Mouse (Mus musculus) forebrain, embryonic 11.5 days (tissue): ENCODE measurements around the gene Clstn3. TPM values are rescaled to one million over a fixed set of nuclear protein-coding genes. Genes with fewer than 3 reads are reported as not detected.

Experiments
- ATAC-seq: fragments of 200-750 bp; cut with Nextera tagmentation; replicated peaks from 2 replicates; pipeline ENCODE4 v1.8.0; 2017; ENCODE audit warnings: moderate TSS enrichment; ENCODE audit not compliant: low FRiP score
- DNase-seq: peaks from one replicate; pipeline ENCODE4 v3.0.0-alpha.2; 2017; ENCODE audit warnings: low spot score
- H3K27ac ChIP-seq: fragments of 300-500 bp; sonication (generic); 2 replicates; pipeline ENCODE4 v1.5.1; 2014; ENCODE audit warnings: low read depth, low read length
- H3K27me3 ChIP-seq: fragments of 300-500 bp; sonication (generic); 2 replicates; pipeline ENCODE4 v1.6.1; 2014; ENCODE audit warnings: mild to moderate bottlenecking, low read length, mixed read lengths; ENCODE audit not compliant: control insufficient read depth, insufficient read depth
- H3K36me3 ChIP-seq: fragments of 300-500 bp; sonication (generic); 2 replicates; pipeline ENCODE4 v1.6.1; 2014; ENCODE audit warnings: mild to moderate bottlenecking, low read length, moderate library complexity, mixed read lengths; ENCODE audit not compliant: control insufficient read depth, insufficient read depth
- H3K4me1 ChIP-seq: fragments of 300-500 bp; sonication (generic); replicated peaks from 2 replicates; pipeline ENCODE4 v1.6.1; 2014; ENCODE audit warnings: low read length, mixed read lengths; ENCODE audit not compliant: control insufficient read depth, insufficient read depth
- H3K4me2 ChIP-seq: fragments of 300-500 bp; sonication (generic); 2 replicates; pipeline ENCODE4 v1.6.1; 2014; ENCODE audit warnings: low read depth, mild to moderate bottlenecking, low read length, moderate library complexity, mixed read lengths; ENCODE audit not compliant: severe bottlenecking
- H3K4me3 ChIP-seq: fragments of 300-500 bp; sonication (generic); 2 replicates; pipeline ENCODE4 v1.5.1; 2014; ENCODE audit warnings: low read depth, low read length
- H3K9ac ChIP-seq: fragments of 300-500 bp; sonication (generic); 2 replicates; pipeline ENCODE4 v1.6.1; 2014; ENCODE audit warnings: low read length
- H3K9me3 ChIP-seq: fragments of 300-500 bp; sonication (generic); 2 replicates; pipeline ENCODE4 v1.6.1; 2016; ENCODE audit warnings: low read length, mixed read lengths; ENCODE audit not compliant: control insufficient read depth
- WGBS: fragments of 180-500 bp; shearing (Covaris S2); extraction: QIAGEN DNeasy Blood & Tissue Kit; methylation state at CpG from one replicate; pipeline ENCODE4 v1.1.7; 2014; 5-methylcytosine and 5-hydroxymethylcytosine counted together
- polyA plus RNA-seq: library from polyadenylated mRNA; unstranded; fragments of >200 nt; fragmentation: Nextera tagmentation; extraction: Ambion mirVana; gene quantifications from 2 replicates; pipeline ENCODE4 v1.2.1, GENCODE M21; 2014

Gene Clstn3
- polyA plus RNA-seq, 1 experiment from 2014 or later, result 12.8 TPM

DNA sequence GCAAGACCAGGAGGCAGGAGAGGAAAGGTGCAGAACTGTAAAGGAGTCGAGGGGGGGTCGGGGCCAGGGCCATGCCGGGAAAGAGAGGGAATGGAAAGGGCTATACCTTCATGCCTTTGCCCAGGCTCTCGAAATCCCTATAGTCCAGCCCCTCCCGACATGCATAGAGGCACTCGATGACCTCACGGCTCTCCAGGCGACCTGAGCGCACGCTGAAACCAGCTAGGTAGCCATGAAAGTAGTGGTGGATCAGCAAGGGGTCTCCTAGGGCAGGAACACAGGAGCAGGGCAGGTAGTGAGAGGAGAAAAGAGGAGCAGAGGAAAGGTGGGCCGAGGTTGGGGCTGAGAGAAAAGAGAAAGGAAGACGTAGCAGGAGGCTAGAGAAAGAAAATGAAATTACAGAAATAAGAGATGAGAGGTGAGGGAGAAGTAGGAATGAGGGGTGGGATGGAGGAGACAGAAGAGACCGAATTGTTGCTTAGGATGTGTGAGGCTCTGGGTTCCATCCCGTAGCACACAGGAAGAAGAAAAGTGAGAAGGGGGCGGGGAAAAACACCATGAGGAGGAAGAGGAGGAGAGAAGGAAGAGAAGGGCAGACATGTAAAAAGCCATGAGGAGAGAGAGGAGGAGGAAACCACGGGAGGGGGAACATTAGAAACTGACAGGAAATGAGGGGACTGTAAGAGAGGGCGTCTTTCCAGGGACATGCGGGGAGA lies 14.8 kb downstream of the Clstn3 start:
- no peak overlapping the region for H3K4me2 ChIP-seq
- no peaks in the 10 kb centered on the region for H3K9me3 ChIP-seq
- DNase-seq (no peak), ATAC-seq (no peak)
- H3K4me1 ChIP-seq, result no peaks in the 10 kb centered on the region
- H3K4me3 ChIP-seq, result no peak overlapping the region
- no peaks in the 10 kb centered on the region for H3K36me3 ChIP-seq
- no peak overlapping the region for H3K9ac ChIP-seq
- 85% methylated on average over 18 of the region's 18 CpGs for WGBS
- H3K27ac ChIP-seq, result no peak overlapping the region
- H3K27me3 ChIP-seq, result no peaks in the 10 kb centered on the region

DNA sequence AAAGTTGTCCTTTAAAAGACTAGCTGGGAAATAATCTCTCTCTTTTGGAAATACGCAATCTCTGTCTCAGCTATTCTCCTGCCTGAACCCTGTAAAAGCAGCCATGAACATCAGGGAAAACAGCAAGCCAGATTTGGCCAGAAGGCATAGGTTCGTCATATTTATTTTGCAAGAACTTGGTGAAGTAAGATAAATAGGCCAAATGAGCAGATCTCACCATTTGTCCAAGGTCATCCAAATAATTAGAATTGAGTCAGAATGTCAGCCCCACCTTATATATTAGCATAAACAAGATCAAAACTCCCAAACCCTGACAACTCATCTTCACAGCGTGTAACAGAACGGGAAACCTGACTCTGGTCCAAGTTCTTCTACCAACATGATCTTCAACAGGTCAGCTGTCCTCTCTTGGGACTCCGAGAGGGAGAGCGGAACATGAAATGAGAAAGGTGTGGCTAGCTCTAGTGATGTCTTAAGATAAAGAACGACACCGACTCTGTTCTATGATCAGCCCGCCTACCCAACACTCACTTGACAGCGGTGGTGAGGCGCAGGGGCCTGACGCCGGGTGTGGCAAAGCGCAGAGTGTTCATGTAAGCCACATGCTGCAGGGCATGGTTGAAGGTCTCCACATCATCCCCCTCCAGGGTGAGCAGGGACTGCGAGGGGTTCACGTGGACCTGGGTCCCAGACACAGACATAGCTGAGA lies 15.5 kb downstream of the Clstn3 start:
- H3K4me3 ChIP-seq, result no peak overlapping the region
- H3K27ac ChIP-seq, result no peak overlapping the region
- no peaks in the 10 kb centered on the region for H3K4me1 ChIP-seq
- no peaks in the 10 kb centered on the region for H3K36me3 ChIP-seq
- no peak overlapping the region for H3K4me2 ChIP-seq
- ATAC-seq, result no peak
- no peaks in the 10 kb centered on the region for H3K9me3 ChIP-seq
- H3K27me3 ChIP-seq, result no peaks in the 10 kb centered on the region
- H3K9ac ChIP-seq, result no peak overlapping the region
- WGBS, result 91% methylated on average over 16 of the region's 16 CpGs
- DNase-seq, result no peak

DNA sequence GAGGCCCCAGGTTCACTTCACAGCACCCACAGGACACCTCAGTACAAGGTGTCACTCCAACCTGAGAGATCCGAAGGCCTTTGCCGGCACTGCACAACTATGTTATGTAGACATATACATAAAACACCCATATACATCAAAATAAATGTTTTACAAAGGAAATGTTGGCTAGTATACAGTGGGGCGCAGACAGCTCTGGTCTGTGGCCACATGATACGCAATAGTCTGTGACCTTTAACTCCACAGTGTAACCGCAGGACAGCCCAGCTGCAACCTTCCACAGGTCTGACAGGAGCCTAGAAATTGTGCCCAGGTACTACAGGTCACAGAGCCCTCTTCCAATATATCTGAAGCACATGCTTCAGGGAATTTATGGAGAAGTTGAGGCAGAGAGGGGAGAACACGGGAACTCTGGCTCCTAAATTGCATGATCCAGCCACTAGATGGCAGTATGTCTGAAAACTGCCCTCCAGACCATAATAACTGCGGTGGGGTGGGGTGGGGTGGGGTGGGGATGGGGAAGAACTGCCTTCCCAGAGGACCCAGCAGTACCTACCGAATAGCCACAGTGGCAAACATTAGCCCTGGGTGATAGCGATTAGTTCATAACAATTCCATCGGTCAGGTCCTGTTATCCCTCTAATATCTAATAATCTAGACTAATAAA lies 16.3 kb downstream of the Clstn3 start:
- H3K4me3 ChIP-seq, result no peak overlapping the region
- DNase-seq, result no peak
- no peaks in the 10 kb centered on the region for H3K27me3 ChIP-seq
- H3K9me3 ChIP-seq, result no peaks in the 10 kb centered on the region
- no peak overlapping the region for H3K27ac ChIP-seq
- no peak overlapping the region for H3K9ac ChIP-seq
- no peak overlapping the region for H3K4me2 ChIP-seq
- no peak for ATAC-seq
- no peaks in the 10 kb centered on the region for H3K4me1 ChIP-seq
- WGBS, result 75% methylated on average over 10 of the region's 10 CpGs
- H3K36me3 ChIP-seq, result no peaks in the 10 kb centered on the region

DNA sequence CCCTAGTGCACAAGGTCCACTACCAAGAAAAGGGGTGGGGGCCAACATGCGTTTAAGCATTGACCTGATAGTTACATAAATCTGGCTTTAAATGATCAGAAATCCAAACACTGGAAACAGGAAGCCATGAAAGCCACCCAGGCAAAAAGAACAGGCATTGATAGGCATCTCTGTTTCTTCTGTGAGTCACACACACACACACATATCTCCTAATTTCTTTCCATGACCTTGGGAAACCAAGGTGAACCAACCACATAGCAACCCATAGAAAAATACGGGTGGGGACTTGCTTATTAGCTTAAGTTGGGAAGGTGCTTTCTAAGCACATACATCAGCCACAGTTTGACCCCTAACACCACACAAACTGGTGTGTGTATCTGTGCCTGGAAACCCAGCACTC lies 17.2 kb downstream of the Clstn3 start:
- Histone ChIP-seq H3K27ac (no peak overlapping the region), H3K9ac (no peak overlapping the region)

DNA sequence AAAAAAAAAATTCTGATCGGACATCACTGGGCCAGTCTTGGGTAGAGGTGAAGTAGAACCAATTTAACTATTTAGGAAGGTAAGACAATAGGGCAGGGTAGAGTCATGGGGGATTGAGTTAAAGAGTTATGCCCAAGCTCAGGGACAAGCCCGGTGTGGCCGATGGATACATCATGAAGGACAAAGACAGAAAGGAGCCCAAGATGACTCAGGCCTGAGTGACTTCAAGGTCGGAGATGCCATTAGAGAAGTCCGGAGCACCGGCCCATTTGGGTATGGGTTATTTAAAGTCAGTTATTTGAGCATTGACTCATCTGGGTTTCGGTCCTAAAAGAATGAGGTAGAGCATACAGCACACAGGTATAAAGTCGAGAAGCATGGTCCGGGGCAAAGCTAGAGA lies 18.1 kb downstream of the Clstn3 start:
- no peak overlapping the region for H3K4me2 ChIP-seq
- H3K36me3 ChIP-seq, result no peaks in the 10 kb centered on the region
- no peak for ATAC-seq
- no peaks in the 10 kb centered on the region for H3K27me3 ChIP-seq
- no peak for DNase-seq
- 92% methylated on average over 9 of the region's 9 CpGs for WGBS
- H3K9me3 ChIP-seq, result no peaks in the 10 kb centered on the region
- no peak overlapping the region for H3K27ac ChIP-seq
- H3K4me3 ChIP-seq, result no peak overlapping the region
- no peak overlapping the region for H3K9ac ChIP-seq
- no peaks in the 10 kb centered on the region for H3K4me1 ChIP-seq

More for the DNA sequence above, 17.2 kb downstream of the Clstn3 start:
- no peaks in the 10 kb centered on the region for H3K27me3 ChIP-seq
- H3K9me3 ChIP-seq, result no peaks in the 10 kb centered on the region
- no peak overlapping the region for H3K4me2 ChIP-seq
- DNase-seq (no peak), ATAC-seq (no peak)
- H3K4me1 ChIP-seq, result no peaks in the 10 kb centered on the region
- no peaks in the 10 kb centered on the region for H3K36me3 ChIP-seq
- no peak overlapping the region for H3K4me3 ChIP-seq
- WGBS, result 84% methylated on average over 2 of the region's 2 CpGs

DNA sequence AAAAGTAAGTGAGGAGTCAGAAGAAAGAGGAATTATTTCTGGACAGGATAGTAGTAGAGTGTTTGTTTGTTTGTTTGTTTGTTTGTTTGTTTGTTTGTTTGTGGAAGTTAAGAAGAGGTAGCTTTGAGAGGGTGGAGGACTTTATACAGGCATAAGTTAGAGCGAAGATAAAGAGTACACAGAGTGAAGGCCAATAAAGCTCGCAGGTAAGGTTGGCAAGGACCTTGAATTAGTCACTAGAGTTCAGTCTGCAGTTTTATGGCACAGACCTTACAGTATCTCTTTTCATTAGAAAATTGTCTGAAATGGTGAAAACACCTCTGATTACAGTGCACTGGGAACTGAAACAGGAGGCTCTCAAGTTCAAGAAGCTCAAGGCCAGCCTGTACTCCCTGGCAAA lies 18.6 kb downstream of the Clstn3 start:
- no peak overlapping the region for H3K27ac ChIP-seq
- no peaks in the 10 kb centered on the region for H3K9me3 ChIP-seq
- 87% methylated on average over 2 of the region's 2 CpGs for WGBS
- DNase-seq, result no peak
- no peaks in the 10 kb centered on the region for H3K4me1 ChIP-seq
- H3K36me3 ChIP-seq, result no peaks in the 10 kb centered on the region
- no peak overlapping the region for H3K4me3 ChIP-seq
- ATAC-seq, result no peak
- no peak overlapping the region for H3K9ac ChIP-seq
- H3K27me3 ChIP-seq, result no peaks in the 10 kb centered on the region
- H3K4me2 ChIP-seq, result no peak overlapping the region

DNA sequence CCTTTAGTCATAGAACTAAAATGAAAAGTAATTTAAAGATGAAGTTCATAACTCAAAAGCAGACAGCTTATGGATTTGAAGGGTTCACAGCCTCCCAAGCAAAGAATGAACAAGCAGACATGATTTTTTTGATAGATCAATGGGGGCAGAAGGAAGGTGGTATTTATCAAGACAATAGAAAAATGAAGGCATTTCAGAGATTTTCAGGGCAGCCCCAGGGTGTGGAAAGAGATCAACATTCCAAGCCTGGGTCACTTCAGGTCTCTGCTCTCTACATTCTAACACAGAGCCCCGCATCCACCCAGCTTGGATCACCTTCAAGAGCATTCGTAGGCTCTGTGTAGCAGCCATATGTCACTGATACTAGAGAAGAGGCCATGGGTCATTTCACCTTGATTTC lies 21.3 kb downstream of the Clstn3 start:
- WGBS, result 89% methylated on average over 2 of the region's 2 CpGs
- no peak for DNase-seq

DNA sequence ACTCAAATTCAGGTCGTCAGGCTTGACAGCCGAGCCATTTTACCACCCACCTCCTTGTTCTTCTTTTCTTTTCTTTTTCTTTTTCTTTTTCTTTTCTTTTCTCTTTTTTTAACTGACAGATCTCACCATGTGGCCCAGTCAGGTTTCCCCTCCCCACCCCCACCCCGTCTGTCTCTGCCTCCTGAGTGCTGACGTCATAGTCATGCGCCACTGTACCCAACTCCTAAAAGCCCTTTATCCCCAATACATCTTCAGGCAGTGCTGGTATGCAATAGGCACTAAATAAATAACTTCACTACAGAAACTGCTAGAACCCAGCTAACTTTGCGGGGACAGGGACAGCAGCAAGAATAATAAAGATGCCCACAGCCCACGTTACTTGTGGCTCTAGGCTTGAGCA lies 28.3 kb downstream of the Clstn3 start:
- Histone ChIP-seq H3K9me3 (no peaks in the 10 kb centered on the region), H3K9ac (no peak overlapping the region), H3K4me3 (no peak overlapping the region), H3K36me3 (no peaks in the 10 kb centered on the region), H3K27ac (no peak overlapping the region), H3K4me2 (no peak overlapping the region), H3K4me1 (no peaks in the 10 kb centered on the region), H3K27me3 (no peaks in the 10 kb centered on the region)
- ATAC-seq, result no peak
- WGBS, result 76% methylated on average over 7 of the region's 7 CpGs
- no peak for DNase-seq

More for the DNA sequence above, 21.3 kb downstream of the Clstn3 start:
- H3K9me3 ChIP-seq, result no peaks in the 10 kb centered on the region
- no peak overlapping the region for H3K27ac ChIP-seq
- no peaks in the 10 kb centered on the region for H3K4me1 ChIP-seq
- H3K4me3 ChIP-seq, result no peak overlapping the region
- H3K4me2 ChIP-seq, result no peak overlapping the region
- no peaks in the 10 kb centered on the region for H3K36me3 ChIP-seq
- ATAC-seq, result no peak
- no peaks in the 10 kb centered on the region for H3K27me3 ChIP-seq
- H3K9ac ChIP-seq, result no peak overlapping the region
